In genomic region chr19:26193664-26194063, GRCm38 (mm10) we compare ENCODE assay signal across 18 mouse cellular contexts.
DNase-seq lines count a peak whose midpoint lies in the region; ATAC-seq and TF ChIP-seq lines count a peak whose summit lies in the region.
"Had no signal": no experiment of that assay in that cellular context is flagged by ENCODE, and none has a peak within 500 bp of the region (broad histone marks: within the 10 kb centered on the region; RNA-seq: fewer than 3 reads in every experiment).

No protein-coding gene starts in this region.

- H3K4me2 ChIP-seq in kidney, postnatal 0 days (ENCODE audit: low read length) = no peak overlapping the region
- H3K4me2 ChIP-seq in midbrain, postnatal 0 days (ENCODE audit: low read depth, low read length, poor library complexity, severe bottlenecking) = no peak overlapping the region
- no peak overlapping the region for H3K4me2 ChIP-seq in midbrain, embryonic 15.5 days
- no peak overlapping the region for H3K4me2 ChIP-seq in stomach, postnatal 0 days (replicated peaks; ENCODE audit: low read depth)
- H3K4me2 ChIP-seq: heart, embryonic 13.5 days; liver, embryonic 13.5 days; midbrain, embryonic 12.5 days; neural tube, embryonic 12.5 days had no signal

- no peak overlapping the region for H3K9ac ChIP-seq in kidney, postnatal 0 days (ENCODE audit: low read depth, low read length)
- H3K9ac ChIP-seq in midbrain, postnatal 0 days (replicated peaks; ENCODE audit: low read length, poor library complexity, severe bottlenecking) = no peak overlapping the region
- no peak overlapping the region for H3K9ac ChIP-seq in midbrain, embryonic 15.5 days
- no peak overlapping the region for H3K9ac ChIP-seq in stomach, postnatal 0 days (ENCODE audit: low read length)
- H3K9ac ChIP-seq: heart, embryonic 13.5 days; liver, embryonic 13.5 days; midbrain, embryonic 12.5 days; neural tube, embryonic 12.5 days had no signal

- no peak overlapping the region for H3K4me3 ChIP-seq in kidney, postnatal 0 days (replicated peaks; ENCODE audit: low read depth, low read length)
- H3K4me3 ChIP-seq in midbrain, postnatal 0 days (ENCODE audit: low read depth, low read length) = no peak overlapping the region
- H3K4me3 ChIP-seq in midbrain, embryonic 15.5 days = no peak overlapping the region
- H3K4me3 ChIP-seq in stomach, postnatal 0 days (ENCODE audit: low read depth, low read length) = no peak overlapping the region
- H3K4me3 ChIP-seq: forebrain, embryonic 10.5 days; heart, embryonic 13.5 days; liver, embryonic 13.5 days; midbrain, embryonic 12.5 days; neural tube, embryonic 12.5 days had no signal

- H3K4me1 ChIP-seq in kidney, postnatal 0 days (replicated peaks; ENCODE audit: insufficient read depth, low read length) = no peaks in the 10 kb centered on the region
- H3K4me1 ChIP-seq in midbrain, postnatal 0 days (ENCODE audit: insufficient read depth, low read length) = no peaks in the 10 kb centered on the region
- no peaks in the 10 kb centered on the region for H3K4me1 ChIP-seq in midbrain, embryonic 15.5 days
- no peaks in the 10 kb centered on the region for H3K4me1 ChIP-seq in stomach, postnatal 0 days (replicated peaks; ENCODE audit: control insufficient read depth, insufficient read depth)
- H3K4me1 ChIP-seq: forebrain, embryonic 10.5 days; heart, embryonic 13.5 days; liver, embryonic 13.5 days; midbrain, embryonic 12.5 days; neural tube, embryonic 12.5 days had no signal

- H3K27me3 ChIP-seq in kidney, postnatal 0 days (ENCODE audit: insufficient read depth, low read length) = no peaks in the 10 kb centered on the region
- no peaks in the 10 kb centered on the region for H3K27me3 ChIP-seq in midbrain, postnatal 0 days (ENCODE audit: insufficient read depth, low read length)
- no peaks in the 10 kb centered on the region for H3K27me3 ChIP-seq in midbrain, embryonic 15.5 days (replicated peaks)
- no peaks in the 10 kb centered on the region for H3K27me3 ChIP-seq in stomach, postnatal 0 days (ENCODE audit: control insufficient read depth, insufficient read depth, low read length)
- H3K27me3 ChIP-seq: heart, embryonic 13.5 days; liver, embryonic 13.5 days; midbrain, embryonic 12.5 days; neural tube, embryonic 12.5 days had no signal

- no peak for ATAC-seq in kidney, postnatal 0 days (replicated peaks; ENCODE audit: low FRiP score, low read depth)
- ATAC-seq in midbrain, postnatal 0 days (ENCODE audit: low FRiP score) = no peak
- no peak for ATAC-seq in midbrain, embryonic 15.5 days (replicated peaks)
- ATAC-seq in stomach, postnatal 0 days (ENCODE audit: low FRiP score, low TSS enrichment) = no peak

- no peaks in the 10 kb centered on the region for H3K36me3 ChIP-seq in kidney, postnatal 0 days (ENCODE audit: insufficient read depth, low read length)
- H3K36me3 ChIP-seq in midbrain, postnatal 0 days (ENCODE audit: insufficient read depth, low read length) = no peaks in the 10 kb centered on the region
- no peaks in the 10 kb centered on the region for H3K36me3 ChIP-seq in midbrain, embryonic 15.5 days (replicated peaks)
- H3K36me3 ChIP-seq in stomach, postnatal 0 days (ENCODE audit: control insufficient read depth, insufficient read depth, low read length) = no peaks in the 10 kb centered on the region
- H3K36me3 ChIP-seq: forebrain, embryonic 10.5 days; heart, embryonic 13.5 days; liver, embryonic 13.5 days; midbrain, embryonic 12.5 days; neural tube, embryonic 12.5 days had no signal

- no peaks in the 10 kb centered on the region for H3K9me3 ChIP-seq in kidney, postnatal 0 days (replicated peaks; ENCODE audit: low read length)
- H3K9me3 ChIP-seq in midbrain, postnatal 0 days (ENCODE audit: low read length) = no peaks in the 10 kb centered on the region
- H3K9me3 ChIP-seq in midbrain, embryonic 15.5 days = no peaks in the 10 kb centered on the region
- no peaks in the 10 kb centered on the region for H3K9me3 ChIP-seq in stomach, postnatal 0 days (ENCODE audit: control insufficient read depth, low read length)
- H3K9me3 ChIP-seq: forebrain, embryonic 10.5 days; heart, embryonic 13.5 days; liver, embryonic 13.5 days; midbrain, embryonic 12.5 days; neural tube, embryonic 12.5 days had no signal

- 65% methylated on average over 1 of the region's 1 CpGs for WGBS in kidney, postnatal 0 days
- 71% methylated on average over 1 of the region's 1 CpGs for WGBS in midbrain, postnatal 0 days
- WGBS in midbrain, embryonic 15.5 days = 77% methylated on average over 1 of the region's 1 CpGs
- 50% methylated on average over 1 of the region's 1 CpGs for WGBS in stomach, postnatal 0 days

- TF ChIP-seq CTCF in kidney, postnatal 0 days (IDR thresholded peaks at IDR 0.05; ENCODE audit: low read depth) = peak; percentile 60
- TF ChIP-seq CTCF in midbrain, postnatal 0 days (IDR thresholded peaks at IDR 0.05) = peak; percentile 82
- TF ChIP-seq CTCF in stomach, postnatal 0 days (IDR thresholded peaks at IDR 0.05; ENCODE audit: low read depth) = peak; percentile 68

- H3K27ac ChIP-seq in kidney, postnatal 0 days = no peak overlapping the region
- no peak overlapping the region for H3K27ac ChIP-seq in midbrain, postnatal 0 days (ENCODE audit: low read depth, low read length)
- H3K27ac ChIP-seq in midbrain, embryonic 15.5 days = no peak overlapping the region
- H3K27ac ChIP-seq in stomach, postnatal 0 days (replicated peaks) = no peak overlapping the region
- H3K27ac ChIP-seq: forebrain, embryonic 10.5 days; heart, embryonic 13.5 days; liver, embryonic 13.5 days; midbrain, embryonic 12.5 days; neural tube, embryonic 12.5 days had no signal

- no peak for TF ChIP-seq EP300 in stomach, postnatal 0 days (optimal IDR thresholded peaks at IDR 0.05)

- peak; percentile 44 for DNase-seq in embryo, embryonic 10 days (ENCODE audit: low spot score)
- DNase-seq in embryo, embryonic 9.5 days (ENCODE audit: extremely low spot score) = no peak
- DNase-seq in kidney, postnatal 0 days (ENCODE audit: low spot score) = peak; percentile 23
- DNase-seq in kidney, adult 9 months = no peak
- peak; percentile 63 for DNase-seq in midbrain, postnatal 0 days (ENCODE audit: low spot score)
- DNase-seq in stomach, postnatal 0 days (ENCODE audit: low spot score) = no peak
- DNase-seq in MN1 (ENCODE audit: low spot score) = no peak
- DNase-seq: cerebellum, adult 18-20 months; gastrocnemius, postnatal 25 days; kidney, adult 11 months; kidney, postnatal 36 days; liver, embryonic 13.5 days; lung, postnatal 36 days had no signal

Comparison
In these comparisons a context has a peak if more than half of its experiments do, and no peak if none do; other contexts are left out.
1. DNase-seq: peak in embryo, embryonic 10 days (single experiment), kidney, postnatal 0 days (single experiment) and midbrain, postnatal 0 days (single experiment); none in embryo, embryonic 9.5 days (single experiment), kidney, adult 9 months (single experiment), stomach, postnatal 0 days (single experiment) and MN1 (single experiment).
2. Peak in every context shown above with its lines, with median percentiles within 50 percentile points of each other: CTCF ChIP-seq.